Mouse (Mus musculus) myocyte (in vitro differentiated cells): ENCODE data around the gene Cdc25b. TPM values are rescaled to one million over a fixed set of nuclear protein-coding genes. Genes with fewer than 3 reads are reported as not detected.
A peak's percentile ranks its signal among the peaks of the same experiment; 100 is the strongest.

Source experiments
- H3K27me3 ChIP-seq: one replicate; pipeline ENCODE4 v1.6.1; 2011; ENCODE audit not compliant: control insufficient read depth, insufficient read depth, insufficient read length
- H3K36me3 ChIP-seq: one replicate; pipeline ENCODE4 v1.6.1; 2011; ENCODE audit not compliant: control insufficient read depth, insufficient read depth
- H3K4me2 ChIP-seq: one replicate; pipeline ENCODE4 v1.6.1; 2011; ENCODE audit warnings: low read depth, control low read depth
- H3K4me3 ChIP-seq: one replicate; pipeline ENCODE4 v1.5.1; 2011; ENCODE audit warnings: mild to moderate bottlenecking, control low read depth, moderate library complexity
- H3K79me2 ChIP-seq: one replicate; pipeline ENCODE4 v1.6.1; 2011; ENCODE audit not compliant: control insufficient read depth, insufficient read depth
- H3ac ChIP-seq: one replicate; pipeline ENCODE4 v1.6.1; 2011; ENCODE audit not compliant: control insufficient read depth, insufficient read length
- CEBPB ChIP-seq: IDR thresholded peaks from 2 replicates; pipeline ENCODE4 v1.6.1; 2011; ENCODE audit warnings: mild to moderate bottlenecking, moderate library complexity; ENCODE audit not compliant: poor library complexity, insufficient read depth, severe bottlenecking
- E2F4 ChIP-seq: IDR thresholded peaks from one replicate; pipeline ENCODE4 v1.6.1; 2011; ENCODE audit warnings: mild to moderate bottlenecking, control low read depth, moderate library complexity; ENCODE audit not compliant: insufficient read depth
- MAX ChIP-seq: IDR thresholded peaks from one replicate; pipeline ENCODE4 v1.6.1; 2011; ENCODE audit warnings: low read depth, mild to moderate bottlenecking, control low read depth
- MYOD1 ChIP-seq, 3 experiments: IDR thresholded peaks; one replicate each; pipeline ENCODE4 v1.6.1; 2011; ENCODE audit warnings: control low read depth in 2 of 3, low read depth in 2 of 3, mild to moderate bottlenecking in 2 of 3, moderate library complexity in 1 of 3; ENCODE audit not compliant: insufficient read length in 2 of 3, control insufficient read depth in 1 of 3
- MYOG ChIP-seq, 3 experiments: IDR thresholded peaks; one replicate each; pipeline ENCODE4 v1.6.1; 2011; ENCODE audit warnings: control low read depth in 2 of 3, low read depth in 2 of 3, mild to moderate bottlenecking in 2 of 3; ENCODE audit not compliant: insufficient read length in 2 of 3, control insufficient read depth in 1 of 3, insufficient read depth in 1 of 3
- POLR2A ChIP-seq: IDR thresholded peaks from one replicate; pipeline ENCODE4 v1.6.1; 2011; ENCODE audit warnings: low read depth, mild to moderate bottlenecking, control low read depth, moderate library complexity; ENCODE audit not compliant: insufficient read length
- POLR2AphosphoS2 ChIP-seq: IDR thresholded peaks from one replicate; pipeline ENCODE4 v1.6.1; 2011; ENCODE audit warnings: low read depth, control low read depth; ENCODE audit not compliant: insufficient read length
- REST ChIP-seq: IDR thresholded peaks from one replicate; pipeline ENCODE4 v1.6.1; 2011; ENCODE audit warnings: mild to moderate bottlenecking, control low read depth, moderate library complexity; ENCODE audit not compliant: insufficient read depth, insufficient read length
- SRF ChIP-seq: IDR thresholded peaks from one replicate; pipeline ENCODE4 v1.6.1; 2011; ENCODE audit warnings: low read depth; ENCODE audit not compliant: control insufficient read depth, insufficient read length
- TCF12 ChIP-seq: IDR thresholded peaks from one replicate; pipeline ENCODE4 v1.6.1; 2011; ENCODE audit warnings: mild to moderate bottlenecking, control low read depth; ENCODE audit not compliant: poor library complexity, insufficient read depth, severe bottlenecking
- TCF3 ChIP-seq: IDR thresholded peaks from one replicate; pipeline ENCODE4 v1.6.1; 2011; ENCODE audit warnings: low read depth, control low read depth; ENCODE audit not compliant: insufficient read length
- USF1 ChIP-seq: IDR thresholded peaks from one replicate; pipeline ENCODE4 v1.6.1; 2011; ENCODE audit warnings: low read depth, mild to moderate bottlenecking, control low read depth, moderate library complexity
- polyA plus RNA-seq: library from polyadenylated mRNA; unstranded; fragments of >200 nt; fragmentation: generic; extraction: Trizol; gene quantifications from one replicate; pipeline ENCODE4 v1.2.1, GENCODE M21; 2012; ENCODE audit warnings: missing spikeins

The Cdc25b gene
- polyA plus RNA-seq, 1 experiment = 58.4 TPM

DNA sequence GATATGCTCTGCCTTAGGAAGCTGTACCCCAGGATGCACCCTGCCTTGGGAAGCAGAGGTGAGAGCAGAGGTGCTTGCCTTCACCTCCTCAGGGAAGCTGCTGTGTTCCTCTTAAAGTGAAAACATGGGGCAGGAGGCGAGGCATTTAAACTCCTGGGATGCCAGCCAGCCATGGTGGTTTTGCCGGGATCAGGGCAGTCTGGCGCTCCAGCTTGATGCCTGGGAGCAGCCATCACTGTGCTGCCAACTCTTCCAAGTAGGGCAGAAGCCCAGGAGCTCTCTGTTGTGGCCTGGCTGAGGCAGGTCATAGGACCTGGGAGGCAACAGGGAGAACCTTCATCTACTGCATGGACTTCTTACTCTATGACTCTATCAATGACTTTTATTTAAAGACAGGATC is 14.5 kb downstream of the Cdc25b start:
- Histone ChIP-seq H3K79me2 (no peaks in the 10 kb centered on the region), H3K27me3 (no peaks in the 10 kb centered on the region)

DNA sequence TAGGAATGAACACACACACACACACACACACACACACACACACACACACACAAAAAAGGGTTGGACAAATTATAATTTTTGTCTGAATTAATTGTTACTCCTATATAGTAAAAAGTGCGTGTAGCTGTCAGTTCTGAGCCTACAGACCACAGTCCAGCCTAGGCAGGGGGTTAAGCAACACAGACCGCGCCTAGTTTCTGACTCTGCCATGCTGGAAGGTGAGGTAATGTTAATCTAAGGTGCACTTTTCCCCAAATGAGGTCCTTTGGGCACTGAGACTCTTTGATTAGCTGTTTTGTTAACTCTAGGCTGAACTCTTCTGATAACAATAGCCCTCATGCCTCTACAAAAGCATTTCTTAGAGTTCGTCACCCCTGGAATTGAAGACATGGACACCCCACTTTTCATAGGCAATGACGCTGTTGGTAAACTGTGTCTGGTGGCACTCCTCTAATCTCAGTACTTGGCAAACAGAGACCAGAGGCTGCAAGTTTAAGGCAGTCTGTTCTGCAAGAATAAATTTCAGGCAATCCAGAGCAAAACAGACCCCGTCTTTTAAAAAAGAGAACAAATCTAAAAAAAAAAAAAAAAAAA is 17.2 kb downstream of the Cdc25b start:
- Histone ChIP-seq H3K36me3 (peaks cover 14% of the 10 kb centered on the region), H3K4me2 (peak overlapping the region; percentile 53), H3K27me3 (no peaks in the 10 kb centered on the region), H3ac (no peak overlapping the region), H3K79me2 (no peaks in the 10 kb centered on the region), H3K4me3 (no peak overlapping the region)
- peak; percentile 54 for TF ChIP-seq POLR2AphosphoS2
- TF ChIP-seq REST = no peak
- no peak for TF ChIP-seq MYOG (IDR thresholded peaks at IDR 0.05; ENCODE audit: control insufficient read depth in 1 of 3, insufficient read depth in 1 of 3, insufficient read length in 2 of 3, low read depth in 2 of 3)
- TF ChIP-seq E2F4 = no peak
- TF ChIP-seq CEBPB = no peak

More for the DNA sequence above, 14.5 kb downstream of the Cdc25b start:
- Histone ChIP-seq H3K36me3 (peaks cover 37% of the 10 kb centered on the region), H3K4me2 (no peak overlapping the region), H3ac (no peak overlapping the region), H3K4me3 (no peak overlapping the region)
- peak; percentile 78 for TF ChIP-seq POLR2AphosphoS2
- no peak for TF ChIP-seq TCF3
- TF ChIP-seq E2F4 = no peak
- TF ChIP-seq MYOG (IDR thresholded peaks at IDR 0.05; ENCODE audit: control insufficient read depth in 1 of 3, insufficient read depth in 1 of 3, insufficient read length in 2 of 3, low read depth in 2 of 3) = no peak
- TF ChIP-seq CEBPB = no peak

DNA sequence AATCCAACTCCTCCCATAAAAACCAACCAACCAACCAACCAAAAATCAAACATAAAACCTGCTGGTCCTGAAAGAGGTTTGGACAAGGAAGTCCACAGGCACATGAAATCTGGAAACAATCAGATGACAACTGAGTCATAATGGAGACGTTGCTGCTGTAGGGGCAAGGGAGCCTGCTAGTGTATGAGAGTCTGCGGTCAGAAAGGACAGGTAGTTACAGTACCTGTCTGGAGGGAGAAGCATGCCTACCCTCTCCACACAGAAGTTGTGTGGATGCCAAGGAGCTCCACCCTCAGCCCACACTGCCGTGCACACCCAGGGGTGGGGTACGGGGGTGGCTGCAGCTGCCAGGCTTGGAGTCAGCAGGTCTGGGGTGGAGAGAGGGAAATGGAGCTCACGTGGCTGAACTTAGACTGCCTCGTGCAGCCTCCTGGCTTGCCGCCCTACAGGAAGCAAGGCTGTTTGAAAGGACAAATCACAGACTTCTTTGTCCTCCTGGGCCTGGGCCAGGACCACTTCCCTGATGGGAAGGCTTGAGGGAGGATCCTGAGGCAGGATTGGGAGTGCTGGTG is 17.7 kb downstream of the Cdc25b start:
- peaks cover 8% of the 10 kb centered on the region for H3K36me3 ChIP-seq
- H3K27me3 ChIP-seq = no peaks in the 10 kb centered on the region
- peak overlapping the region; percentile 59 for H3K4me2 ChIP-seq
- no peak overlapping the region for H3ac ChIP-seq
- TF ChIP-seq CEBPB (no peak), USF1 (peak; percentile 29), POLR2A (peak; percentile 49), REST (no peak), SRF (no peak), POLR2AphosphoS2 (peak; percentile 94), TCF3 (peak; percentile 67), E2F4 (peak; percentile 23), MYOD1 (IDR thresholded peaks at IDR 0.05; ENCODE audit: control insufficient read depth in 1 of 3, insufficient read length in 2 of 3, low read depth in 2 of 3) (peak in 2 of 3 experiments; percentile 90 to 99), TCF12 (peak; percentile 64), MAX (no peak), MYOG (IDR thresholded peaks at IDR 0.05; ENCODE audit: control insufficient read depth in 1 of 3, insufficient read depth in 1 of 3, insufficient read length in 2 of 3, low read depth in 2 of 3) (peak; percentile 61 to 98 (median 81))
- H3K4me3 ChIP-seq = no peak overlapping the region
- no peaks in the 10 kb centered on the region for H3K79me2 ChIP-seq

DNA sequence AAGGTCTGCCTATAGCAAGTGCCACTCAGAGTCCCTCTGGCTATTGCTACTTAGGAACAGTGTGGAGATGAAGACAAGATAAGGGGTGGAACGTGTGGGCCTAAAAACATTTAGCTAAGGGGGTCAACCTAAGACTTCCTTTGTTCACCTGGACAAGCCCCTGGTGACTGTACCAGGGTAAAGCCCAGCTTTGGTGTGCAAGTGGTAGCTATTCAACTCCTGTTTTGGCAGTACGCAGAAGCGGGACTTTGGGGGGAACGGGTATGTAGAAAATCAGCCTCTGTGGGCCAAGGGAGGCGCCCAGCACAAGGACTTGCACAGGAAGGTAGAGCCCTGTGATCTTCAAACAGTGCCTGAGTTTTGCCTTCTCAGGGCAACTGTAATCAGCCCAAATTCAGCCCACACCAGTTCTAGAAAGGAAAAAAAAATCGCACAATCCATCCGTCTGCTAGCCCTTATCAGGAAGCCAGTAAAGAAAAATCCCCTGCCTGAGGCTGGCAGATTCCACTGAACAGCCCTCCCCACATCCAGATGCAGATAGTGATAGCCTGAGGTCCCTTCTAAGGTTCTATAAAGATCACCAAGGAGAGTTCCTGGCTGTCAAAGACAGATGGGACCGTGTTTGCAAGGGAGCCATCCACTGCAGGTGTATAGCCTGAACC is 18.9 kb downstream of the Cdc25b start:
- H3K79me2 ChIP-seq = no peaks in the 10 kb centered on the region
- H3ac ChIP-seq = no peak overlapping the region
- H3K27me3 ChIP-seq = no peaks in the 10 kb centered on the region
- no peaks in the 10 kb centered on the region for H3K36me3 ChIP-seq
- no peak overlapping the region for H3K4me3 ChIP-seq
- TF ChIP-seq SRF = no peak
- no peak for TF ChIP-seq MAX
- TF ChIP-seq TCF3 = no peak
- TF ChIP-seq REST = no peak
- no peak for TF ChIP-seq POLR2AphosphoS2
- TF ChIP-seq MYOG (IDR thresholded peaks at IDR 0.05; ENCODE audit: control insufficient read depth in 1 of 3, insufficient read depth in 1 of 3, insufficient read length in 2 of 3, low read depth in 2 of 3) = no peak
- no peak for TF ChIP-seq USF1
- H3K4me2 ChIP-seq = peak overlapping the region; percentile 59

DNA sequence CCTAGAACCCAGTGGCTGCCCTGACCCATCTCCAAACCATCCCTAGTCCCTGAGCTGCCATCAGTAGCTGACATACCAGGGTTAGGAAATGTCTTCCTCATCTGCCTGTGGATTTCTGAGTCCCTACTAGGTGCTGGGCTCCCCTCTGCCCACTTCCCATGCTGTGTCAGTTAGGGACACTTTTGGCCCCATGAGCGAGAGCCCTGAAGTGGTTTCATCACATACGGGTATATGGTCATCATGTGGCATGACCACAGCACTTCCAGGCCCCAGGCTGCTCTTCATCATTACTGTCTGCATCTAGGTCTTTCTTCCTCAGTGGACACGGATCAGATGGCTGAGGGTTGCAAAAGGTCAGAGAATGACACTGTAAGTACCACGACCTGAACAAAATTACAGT is 20.0 kb downstream of the Cdc25b start, which contains the start of gene Ap5s1:
Gene Ap5s1 (plus strand): TSS at position 301 of the 400 bp plus-strand sequence.
- no peak for TF ChIP-seq REST
- H3K27me3 ChIP-seq = no peaks in the 10 kb centered on the region
- no peak within 1 kb of the TSS for H3K4me2 ChIP-seq
- peaks cover 5% of the 10 kb centered on the region for H3K79me2 ChIP-seq
- no peaks in the 10 kb centered on the region for H3K36me3 ChIP-seq
- H3ac ChIP-seq = no peak within 1 kb of the TSS
- H3K4me3 ChIP-seq = no peak within 1 kb of the TSS
